Mouse (Mus musculus): ENCODE measurements around the gene Tekt1. TPM values are rescaled to one million over a fixed set of nuclear protein-coding genes. Genes with fewer than 3 reads are reported as not detected.

Tekt1 gene
- 0.11 TPM in 1 of 2 replicates, not detected in the other for polyA plus RNA-seq (2015; fragmentation: Nextera tagmentation; extraction: Ambion mirVana)

GRCm38 (mm10) chr11:72362347-72362741, at the start of gene Tekt1:
Gene Tekt1 (minus strand): TSS chr11:72362442.

GRCm38 (mm10) chr11:72411093-72411921, 49.1 kb upstream of the Tekt1 start, which contains the start of gene Smtnl2:
Gene Smtnl2 (minus strand): TSS chr11:72411713.

GRCm38 (mm10) chr11:72314151-72314895, 47.9 kb downstream of the Tekt1 start, which contains the start of gene Fbxo39:
Gene Fbxo39 (plus strand): TSS chr11:72314444.

GRCm38 (mm10) chr11:72301334-72301733, 60.9 kb downstream of the Tekt1 start, which contains the start of gene Xaf1:
Gene Xaf1 (plus strand): TSS chr11:72301629.

Small RNA genes within 50 kb of the gene (microRNA-seq; reads per million reads assigned to microRNA genes)
- not detected for gene Mir6338

Other genes starting within 250 kb of the Tekt1 start
- 1.2 and 1.3 TPM in 2 replicates for gene Pitpnm3, start 226.7 kb downstream of the Tekt1 start, polyA plus RNA-seq (2015; fragmentation: Nextera tagmentation; extraction: Ambion mirVana)
- gene Gm43951, start 155.6 kb downstream of the Tekt1 start, polyA plus RNA-seq (2015; fragmentation: Nextera tagmentation; extraction: Ambion mirVana): 0.07 and 0.08 TPM in 2 replicates
- gene 4933427D14Rik, start 155.0 kb downstream of the Tekt1 start, polyA plus RNA-seq (2015; fragmentation: Nextera tagmentation; extraction: Ambion mirVana): 6.2 and 6.6 TPM in 2 replicates
- gene Txndc17, start 154.9 kb downstream of the Tekt1 start, polyA plus RNA-seq (2015; fragmentation: Nextera tagmentation; extraction: Ambion mirVana): 245 and 246 TPM in 2 replicates
- 28.3 and 28.4 TPM in 2 replicates for gene Med31, start 146.8 kb downstream of the Tekt1 start, polyA plus RNA-seq (2015; fragmentation: Nextera tagmentation; extraction: Ambion mirVana)
- 0.06 and 0.08 TPM in 2 replicates for gene Slc13a5, start 95.2 kb downstream of the Tekt1 start, polyA plus RNA-seq (2015; fragmentation: Nextera tagmentation; extraction: Ambion mirVana)
- gene Xaf1, start 60.8 kb downstream of the Tekt1 start, polyA plus RNA-seq (2015; fragmentation: Nextera tagmentation; extraction: Ambion mirVana): 20.3 and 24.7 TPM in 2 replicates
- gene Fbxo39, start 48.0 kb downstream of the Tekt1 start, polyA plus RNA-seq (2015; fragmentation: Nextera tagmentation; extraction: Ambion mirVana): not detected in 2 replicates
- gene Smtnl2, start 49.3 kb upstream of the Tekt1 start, polyA plus RNA-seq (2015; fragmentation: Nextera tagmentation; extraction: Ambion mirVana): 31.2 and 39.8 TPM in 2 replicates
- 1.1 and 1.4 TPM in 2 replicates for gene Ggt6, start 73.1 kb upstream of the Tekt1 start, polyA plus RNA-seq (2015; fragmentation: Nextera tagmentation; extraction: Ambion mirVana)
- 69.5 and 71.9 TPM in 2 replicates for gene Mybbp1a, start 78.9 kb upstream of the Tekt1 start, polyA plus RNA-seq (2015; fragmentation: Nextera tagmentation; extraction: Ambion mirVana)
- gene Spns2, start 127.5 kb upstream of the Tekt1 start, polyA plus RNA-seq (2015; fragmentation: Nextera tagmentation; extraction: Ambion mirVana): 3.3 and 3.7 TPM in 2 replicates
- gene Spns3, start 188.1 kb upstream of the Tekt1 start, polyA plus RNA-seq (2015; fragmentation: Nextera tagmentation; extraction: Ambion mirVana): 0.06 and 0.07 TPM in 2 replicates
- gene Ube2g1, start 244.8 kb upstream of the Tekt1 start, polyA plus RNA-seq (2015; fragmentation: Nextera tagmentation; extraction: Ambion mirVana): 45.5 and 54.4 TPM in 2 replicates

Data from urinary bladder, postnatal 0 days (tissue).